Mouse (Mus musculus): ENCODE measurements around the gene Bad. TPM values are rescaled to one million over a fixed set of nuclear protein-coding genes. Genes with fewer than 3 reads are reported as not detected.

The Bad gene
- polyA plus RNA-seq, 1 experiment: 24.9 TPM

GRCm38 (mm10) chr19:6949532-6949931, 7.9 kb downstream of the Bad start:
- no peak overlapping the region for H3K4me3 ChIP-seq (ENCODE audit: extremely low read depth, insufficient read depth, insufficient read length)
- WGBS: 96% methylated on average over 5 of the region's 5 CpGs
- DNase-seq (ENCODE audit: low read depth in 1 of 2, low spot score in 2 of 2): no peak
- H3K27me3 ChIP-seq (ENCODE audit: control insufficient read depth, insufficient read depth, low read length): no peaks in the 10 kb centered on the region
- TF ChIP-seq CTCF (IDR thresholded peaks at IDR 0.05; ENCODE audit: extremely low read depth, insufficient read depth, insufficient read length, insufficient replicate concordance) (no peak), POLR2A (IDR thresholded peaks at IDR 0.05; ENCODE audit: low read depth, low read length) (no peak)
- H3K4me1 ChIP-seq (ENCODE audit: control insufficient read depth, insufficient read depth, insufficient read length): peaks cover 5% of the 10 kb centered on the region; the same call in 1 of the 2 replicates
- no peaks in the 10 kb centered on the region for H3K36me3 ChIP-seq (ENCODE audit: control insufficient read depth, insufficient read depth, low read length)
- no peak overlapping the region for H3K27ac ChIP-seq (ENCODE audit: insufficient read depth, low read length)

- Histone ChIP-seq H3K4me1 (ENCODE audit: control insufficient read depth, insufficient read depth, insufficient read length) (peaks cover 6% of the 10 kb centered on the region; the same call in 1 of the 2 replicates), H3K36me3 (ENCODE audit: control insufficient read depth, insufficient read depth, low read length) (peaks cover 1% of the 10 kb centered on the region; the same call in 1 of the 2 replicates), H3K27me3 (ENCODE audit: control insufficient read depth, insufficient read depth, low read length) (no peaks in the 10 kb centered on the region), H3K27ac (ENCODE audit: insufficient read depth, low read length) (no peak overlapping the region), H3K4me3 (ENCODE audit: extremely low read depth, insufficient read depth, insufficient read length) (no peak overlapping the region)
- WGBS: 85% methylated on average over 5 of the region's 5 CpGs
- TF ChIP-seq POLR2A (IDR thresholded peaks at IDR 0.05; ENCODE audit: low read depth, low read length) (no peak), CTCF (IDR thresholded peaks at IDR 0.05; ENCODE audit: extremely low read depth, insufficient read depth, insufficient read length, insufficient replicate concordance) (no peak)
- no peak for DNase-seq (ENCODE audit: low read depth in 1 of 2, low spot score in 2 of 2)
Measured at GRCm38 (mm10) chr19:6949951-6950350, 8.3 kb downstream of the Bad start.

GRCm38 (mm10) chr19:6950613-6951153, 9.0 kb downstream of the Bad start:
- no peak for TF ChIP-seq CTCF (IDR thresholded peaks at IDR 0.05; ENCODE audit: extremely low read depth, insufficient read depth, insufficient read length, insufficient replicate concordance)
- TF ChIP-seq POLR2A (IDR thresholded peaks at IDR 0.05; ENCODE audit: low read depth, low read length): no peak; the same call in 1 of the 2 replicates
- H3K36me3 ChIP-seq (ENCODE audit: control insufficient read depth, insufficient read depth, low read length): peaks cover 1% of the 10 kb centered on the region; the same call in 1 of the 2 replicates
- no peaks in the 10 kb centered on the region for H3K27me3 ChIP-seq (ENCODE audit: control insufficient read depth, insufficient read depth, low read length)
- H3K4me1 ChIP-seq (ENCODE audit: control insufficient read depth, insufficient read depth, insufficient read length): peaks cover 11% of the 10 kb centered on the region; the same call in 1 of the 2 replicates
- 1% methylated on average over 28 of the region's 28 CpGs for WGBS
- peak overlapping the region; percentile 86 for H3K4me3 ChIP-seq (ENCODE audit: extremely low read depth, insufficient read depth, insufficient read length)
- H3K27ac ChIP-seq (ENCODE audit: insufficient read depth, low read length): peak overlapping the region; percentile 77
- no peak for DNase-seq (ENCODE audit: low read depth in 1 of 2, low spot score in 2 of 2)

- no peaks in the 10 kb centered on the region for H3K27me3 ChIP-seq (ENCODE audit: control insufficient read depth, insufficient read depth, low read length)
- DNase-seq (ENCODE audit: low read depth in 1 of 2, low spot score in 2 of 2): peak in 1 of 2 experiments; percentile 77
- peaks cover 3% of the 10 kb centered on the region; the same call in 1 of the 2 replicates for H3K36me3 ChIP-seq (ENCODE audit: control insufficient read depth, insufficient read depth, low read length)
- peak overlapping the region; percentile 77 for H3K27ac ChIP-seq (ENCODE audit: insufficient read depth, low read length)
- H3K4me1 ChIP-seq (ENCODE audit: control insufficient read depth, insufficient read depth, insufficient read length): peaks cover 11% of the 10 kb centered on the region; the same call in 1 of the 2 replicates
- H3K4me3 ChIP-seq (ENCODE audit: extremely low read depth, insufficient read depth, insufficient read length): peak overlapping the region; percentile 86
- under 1% methylated on average over 35 of the region's 35 CpGs for WGBS
- TF ChIP-seq POLR2A (IDR thresholded peaks at IDR 0.05; ENCODE audit: low read depth, low read length) (peak; percentile 16; the same call in 1 of the 2 replicates), CTCF (IDR thresholded peaks at IDR 0.05; ENCODE audit: extremely low read depth, insufficient read depth, insufficient read length, insufficient replicate concordance) (no peak)
Measured at GRCm38 (mm10) chr19:6951381-6951968, 9.8 kb downstream of the Bad start.

- Histone ChIP-seq H3K27me3 (ENCODE audit: control insufficient read depth, insufficient read depth, low read length) (no peaks in the 10 kb centered on the region), H3K27ac (ENCODE audit: insufficient read depth, low read length) (peak overlapping the region; percentile 77), H3K36me3 (ENCODE audit: control insufficient read depth, insufficient read depth, low read length) (peaks cover 3% of the 10 kb centered on the region; the same call in 1 of the 2 replicates), H3K4me3 (ENCODE audit: extremely low read depth, insufficient read depth, insufficient read length) (peak overlapping the region; percentile 86), H3K4me1 (ENCODE audit: control insufficient read depth, insufficient read depth, insufficient read length) (peaks cover 11% of the 10 kb centered on the region; the same call in 1 of the 2 replicates)
- 7% methylated on average over 31 of the region's 31 CpGs for WGBS
- TF ChIP-seq CTCF (IDR thresholded peaks at IDR 0.05; ENCODE audit: extremely low read depth, insufficient read depth, insufficient read length, insufficient replicate concordance) (no peak), POLR2A (IDR thresholded peaks at IDR 0.05; ENCODE audit: low read depth, low read length) (no peak)
- peak in 1 of 2 experiments; percentile 46 for DNase-seq (ENCODE audit: low read depth in 1 of 2, low spot score in 2 of 2)
Measured at GRCm38 (mm10) chr19:6951994-6952711, 10.5 kb downstream of the Bad start.

GRCm38 (mm10) chr19:6952712-6953037, 11.0 kb downstream of the Bad start:
- Histone ChIP-seq H3K27ac (ENCODE audit: insufficient read depth, low read length) (peak overlapping the region; percentile 77), H3K4me1 (ENCODE audit: control insufficient read depth, insufficient read depth, insufficient read length) (peaks cover 11% of the 10 kb centered on the region; the same call in 1 of the 2 replicates), H3K4me3 (ENCODE audit: extremely low read depth, insufficient read depth, insufficient read length) (peak overlapping the region; percentile 86; the same call in 1 of the 2 replicates), H3K36me3 (ENCODE audit: control insufficient read depth, insufficient read depth, low read length) (peaks cover 3% of the 10 kb centered on the region; the same call in 1 of the 2 replicates), H3K27me3 (ENCODE audit: control insufficient read depth, insufficient read depth, low read length) (no peaks in the 10 kb centered on the region)
- DNase-seq (ENCODE audit: low read depth in 1 of 2, low spot score in 2 of 2): no peak
- TF ChIP-seq POLR2A (IDR thresholded peaks at IDR 0.05; ENCODE audit: low read depth, low read length): no peak
- no peak for TF ChIP-seq CTCF (IDR thresholded peaks at IDR 0.05; ENCODE audit: extremely low read depth, insufficient read depth, insufficient read length, insufficient replicate concordance)
- 26% methylated on average over 3 of the region's 3 CpGs for WGBS
